Mouse (Mus musculus) lung, postnatal 4 days (tissue): Measurements from ENCODE around the gene Cyp4a30b.
"Not testable (repeated sequence)": the region's sequence is repeated elsewhere in the genome, so short reads cannot be mapped to it uniquely, and the experiment has no call there.

Source experiments
- DNase-seq, 2 experiments: peaks; one replicate each; pipeline ENCODE4 v3.0.0; 2021

Cyp4a30b gene

GRCm38 (mm10) chr4:115452304-115452703, at the start of gene Cyp4a30b:
Gene Cyp4a30b, plus strand, starts transcription at chr4:115452604.
- DNase-seq: no peak

- not testable (repeated sequence) for DNase-seq
These were observed 41.1 kb upstream of the Cyp4a30b start, which contains the start of gene Cyp4a12b for GRCm38 (mm10) chr4:115411324-115411723. Gene Cyp4a12b, plus strand, starts transcription at chr4:115411624.

DNA sequence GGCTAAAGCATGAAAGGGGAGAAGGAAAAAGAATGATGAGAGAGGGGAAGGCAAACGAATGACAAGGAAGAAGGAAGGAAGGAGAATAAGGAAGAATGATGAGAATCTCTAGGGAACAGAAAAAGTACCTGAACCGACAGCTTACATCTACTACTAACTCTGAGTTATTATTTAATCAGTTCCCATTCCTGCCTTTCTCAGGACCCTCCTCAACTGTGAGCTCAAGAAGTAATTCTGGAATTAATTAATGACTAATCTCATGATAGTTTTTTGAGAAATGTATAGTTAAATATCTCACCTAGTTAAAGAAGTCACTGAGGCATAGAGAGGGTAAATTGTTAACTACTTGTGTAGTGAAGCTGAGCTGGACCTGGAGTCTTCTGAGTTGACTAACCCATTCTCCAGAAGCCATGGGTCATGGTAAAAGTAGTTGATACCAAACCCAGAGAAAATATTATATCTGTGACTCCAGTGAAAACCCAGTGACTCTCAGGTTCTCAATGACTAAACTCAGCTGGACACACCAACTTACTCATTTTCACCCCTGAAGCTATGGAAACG, 1.7 kb upstream of the Cyp4a30b start:
- no peak for DNase-seq

DNA sequence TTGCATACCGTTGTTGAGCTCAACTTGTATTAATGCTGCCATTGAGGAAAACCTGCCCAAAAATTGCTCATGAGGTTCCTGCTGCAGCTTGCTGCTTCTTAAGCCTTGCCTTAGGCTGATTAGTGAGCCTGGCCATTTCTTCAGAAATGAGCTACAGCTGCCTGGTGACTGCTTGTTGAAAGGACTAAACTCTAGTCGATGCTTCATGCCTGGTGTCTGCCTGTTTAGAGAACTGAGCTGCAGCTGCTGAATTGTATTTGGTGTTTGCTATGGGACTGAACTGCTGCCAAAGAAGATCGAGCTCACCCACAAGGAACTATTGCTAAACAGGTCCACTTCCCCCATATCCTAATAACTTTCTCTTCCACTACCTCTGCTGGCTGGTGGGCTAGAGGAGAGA, 21.2 kb downstream of the Cyp4a30b start:
- not testable (repeated sequence) for DNase-seq

GRCm38 (mm10) chr4:115476051-115476450, 23.6 kb downstream of the Cyp4a30b start:
- peak in 1 of 2 experiments; percentile 22 for DNase-seq

DNA sequence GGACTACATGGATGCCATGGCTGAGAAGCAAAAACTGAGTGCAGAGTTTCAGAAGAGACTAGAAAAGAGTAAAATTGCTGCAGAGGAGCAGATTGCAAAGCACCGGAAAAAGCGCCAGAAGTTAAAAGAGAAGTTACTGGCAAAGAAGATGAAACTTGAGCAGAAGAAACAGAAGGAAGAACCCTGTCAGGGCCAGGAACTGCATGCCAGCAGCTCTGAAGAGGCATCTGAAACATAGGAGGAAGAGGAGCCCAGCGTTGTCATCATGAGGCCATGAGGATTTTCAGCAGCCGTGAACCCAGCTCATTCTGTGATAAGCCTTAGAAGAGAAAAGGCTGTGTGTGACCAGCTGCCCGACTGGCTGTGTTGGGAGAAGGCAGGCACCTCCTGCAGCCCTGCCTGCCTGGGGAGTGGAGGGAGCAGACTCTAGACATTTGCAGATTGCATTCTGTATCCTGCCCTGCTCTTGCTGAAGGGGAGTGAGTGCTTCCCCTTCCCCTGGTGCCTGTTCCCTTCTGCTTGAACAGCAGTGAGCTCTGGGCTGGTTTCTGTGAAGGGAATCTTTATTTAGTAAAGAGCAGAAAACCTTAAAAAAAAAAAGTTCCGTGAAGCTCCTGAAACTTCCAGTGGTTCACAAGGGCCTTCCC, 28.7 kb downstream of the Cyp4a30b start:
- no peak for DNase-seq

DNA sequence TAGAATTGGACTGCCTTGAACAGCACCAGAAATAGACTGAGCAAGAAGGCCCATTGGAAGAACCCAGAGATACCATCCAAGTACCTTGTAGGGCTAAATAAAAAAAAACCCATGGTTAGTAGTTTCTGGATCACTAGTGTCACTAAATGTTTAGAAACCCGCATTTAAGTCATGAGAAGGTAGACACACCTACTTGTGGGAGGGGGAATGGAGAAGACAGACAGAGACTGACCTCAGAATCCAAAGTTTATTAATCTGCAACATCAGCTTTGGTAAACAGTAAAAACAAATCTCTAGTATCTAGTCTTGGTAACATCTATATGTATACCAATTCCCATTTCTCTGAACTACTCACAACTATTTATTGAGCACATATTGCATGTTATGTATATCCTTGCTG, 43.6 kb downstream of the Cyp4a30b start, which contains the start of gene Cyp4a14:
Gene Cyp4a14 (minus strand): TSS at position 142 of the 400 bp plus-strand sequence.
- no peak for DNase-seq

DNA sequence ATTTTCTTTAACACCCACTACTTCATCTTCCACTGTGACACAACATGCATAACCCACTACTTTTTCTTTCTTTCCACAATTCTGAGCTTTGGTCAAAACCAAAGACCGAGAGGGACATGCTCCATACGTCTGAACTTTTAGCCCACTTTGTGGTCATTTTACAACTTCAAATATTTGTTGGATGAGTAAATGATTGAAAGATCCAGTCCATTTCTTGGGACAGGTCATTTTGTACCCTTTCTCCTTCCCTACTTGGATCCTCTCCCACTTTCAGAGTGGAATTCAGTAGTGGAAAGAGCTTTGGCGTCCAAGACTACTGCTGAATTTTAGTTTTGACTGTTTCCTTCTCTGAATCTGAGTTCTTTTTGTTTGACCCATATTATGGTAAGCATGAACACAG, 45.1 kb downstream of the Cyp4a30b start:
- DNase-seq: no peak

DNA sequence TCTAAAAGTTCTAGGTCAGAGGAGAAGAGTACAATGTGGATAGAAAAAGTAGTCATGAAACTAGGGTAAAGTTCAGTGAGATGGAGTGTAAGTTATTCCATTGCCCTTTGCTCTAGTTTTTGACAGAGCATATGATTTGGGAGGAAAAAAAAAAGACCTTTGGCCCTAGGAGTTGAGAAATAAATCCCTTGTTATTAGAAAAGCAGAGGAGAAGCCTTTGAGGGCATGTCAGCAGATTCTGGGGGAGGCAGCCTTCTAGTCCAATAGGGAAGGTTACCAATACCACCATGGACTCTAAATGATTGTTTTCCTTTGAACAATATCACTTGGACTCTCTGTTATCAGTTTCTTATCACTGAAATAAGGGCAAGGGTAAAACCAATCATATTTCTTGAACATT, 61.6 kb downstream of the Cyp4a30b start:
- not testable (repeated sequence) for DNase-seq

DNA sequence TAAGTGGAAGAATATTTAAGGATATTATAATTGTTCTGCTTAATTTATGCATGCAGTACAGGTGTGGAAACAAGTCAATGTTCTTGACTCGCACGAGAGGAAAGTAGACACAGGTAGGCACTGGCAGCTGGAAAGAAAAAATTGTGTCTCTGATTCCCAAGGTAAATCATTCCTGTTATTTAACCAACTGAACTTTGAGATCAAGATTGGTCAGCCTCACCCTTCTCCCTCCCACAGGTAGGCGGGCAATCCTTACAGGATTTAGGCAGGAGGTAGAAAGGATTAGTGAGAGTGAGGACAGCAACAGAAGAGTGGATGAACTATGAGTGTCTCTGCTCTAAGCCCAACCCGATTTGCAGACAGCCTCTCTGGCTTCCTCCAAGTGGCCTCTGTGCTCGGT, 65.6 kb downstream of the Cyp4a30b start, which contains the start of gene Cyp4a10:
Gene Cyp4a10 (plus strand): TSS at position 265 of the 400 bp plus-strand sequence.
- not testable (repeated sequence) for DNase-seq

GRCm38 (mm10) chr4:115519444-115519843, 67.0 kb downstream of the Cyp4a30b start:
- no peak for DNase-seq
